Mouse (Mus musculus) neural tube, embryonic 14.5 days (tissue): ENCODE measurements at regions not wholly inside any gene's neighbourhood (a gene's known extent, or its start where the extent isn't known, plus 50 kb on each side); places are given as distances from the start of the nearest gene placed in this dataset.

Experiments used
- ATAC-seq: fragments of 200-750 bp; cut with Nextera tagmentation; 2 replicates; pipeline ENCODE4 v1.8.0; 2017; ENCODE audit warnings: low read depth, mild to moderate bottlenecking, moderate TSS enrichment, moderate library complexity
- H3K27ac ChIP-seq: fragments of 300-500 bp; sonication (generic); 2 replicates; pipeline ENCODE4 v1.5.1; 2014; ENCODE audit warnings: low read depth, mild to moderate bottlenecking, control low read depth, low read length, moderate library complexity, mixed read lengths
- H3K27me3 ChIP-seq: fragments of 300-500 bp; sonication (generic); 2 replicates; pipeline ENCODE4 v1.6.1; 2014; ENCODE audit warnings: low read length; ENCODE audit not compliant: control insufficient read depth, insufficient read depth
- H3K36me3 ChIP-seq: fragments of 300-500 bp; sonication (generic); 2 replicates; pipeline ENCODE4 v1.6.1; 2014; ENCODE audit warnings: low read length, mixed read lengths; ENCODE audit not compliant: control insufficient read depth, insufficient read depth
- H3K4me1 ChIP-seq: fragments of 300-500 bp; sonication (generic); 2 replicates; pipeline ENCODE4 v1.6.1; 2014; ENCODE audit warnings: low read length; ENCODE audit not compliant: control insufficient read depth, insufficient read depth
- H3K4me2 ChIP-seq: fragments of 300-500 bp; sonication (generic); 2 replicates; pipeline ENCODE4 v1.6.1; 2014; ENCODE audit warnings: mild to moderate bottlenecking, low read depth, low read length, control low read depth
- H3K4me3 ChIP-seq: fragments of 300-500 bp; sonication (generic); 2 replicates; pipeline ENCODE4 v1.5.1; 2014; ENCODE audit warnings: low read depth, low read length, control low read depth, mixed read lengths
- H3K9ac ChIP-seq: fragments of 300-500 bp; sonication (generic); replicated peaks from 2 replicates; pipeline ENCODE4 v1.6.1; 2014; ENCODE audit warnings: low read depth, mild to moderate bottlenecking, control low read depth, low read length, mixed read lengths
- H3K9me3 ChIP-seq: fragments of 300-500 bp; sonication (generic); 2 replicates; pipeline ENCODE4 v1.6.1; 2016; ENCODE audit warnings: low read length; ENCODE audit not compliant: control insufficient read depth
- WGBS: fragments of 180-500 bp; shearing (Covaris S2); extraction: QIAGEN DNeasy Blood & Tissue Kit; methylation state at CpG from one replicate; pipeline ENCODE4 v1.1.7; 2014; 5-methylcytosine and 5-hydroxymethylcytosine counted together

DNA sequence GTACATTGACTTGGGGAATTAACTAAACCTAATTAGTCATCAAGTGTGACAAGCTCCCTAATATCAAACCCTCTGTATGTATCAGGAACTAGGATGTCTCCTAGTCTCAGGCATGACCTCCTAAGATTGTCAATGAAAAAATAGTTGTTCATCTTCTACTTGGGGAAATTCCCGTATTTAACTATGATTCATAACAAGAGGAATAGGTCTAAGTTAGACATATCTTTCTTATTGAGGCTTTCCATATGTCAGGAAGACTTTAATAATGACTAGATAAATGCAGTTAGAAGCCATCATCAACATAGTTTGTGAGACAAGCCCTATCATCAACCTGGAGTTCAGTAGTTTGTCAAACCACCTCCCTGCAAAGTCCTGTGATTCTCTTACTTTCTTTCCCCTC is 934.4 kb upstream of the Sel1l start:
- 83% methylated on average over 1 of the region's 1 CpGs for WGBS
- Histone ChIP-seq H3K36me3 (no peaks in the 10 kb centered on the region), H3K4me1 (no peaks in the 10 kb centered on the region), H3K9ac (no peak overlapping the region), H3K9me3 (no peaks in the 10 kb centered on the region), H3K27ac (no peak overlapping the region), H3K27me3 (no peaks in the 10 kb centered on the region), H3K4me3 (no peak overlapping the region), H3K4me2 (no peak overlapping the region)
- ATAC-seq = no peak

GRCm38 (mm10) chr12:92779695-92780292 is 930.8 kb upstream of the Sel1l start:
- Histone ChIP-seq H3K4me3 (no peak overlapping the region), H3K27ac (no peak overlapping the region), H3K9me3 (no peaks in the 10 kb centered on the region), H3K36me3 (no peaks in the 10 kb centered on the region), H3K27me3 (no peaks in the 10 kb centered on the region), H3K4me1 (no peaks in the 10 kb centered on the region), H3K4me2 (no peak overlapping the region), H3K9ac (no peak overlapping the region)
- no peak for ATAC-seq
- 68% methylated on average over 3 of the region's 3 CpGs for WGBS

DNA sequence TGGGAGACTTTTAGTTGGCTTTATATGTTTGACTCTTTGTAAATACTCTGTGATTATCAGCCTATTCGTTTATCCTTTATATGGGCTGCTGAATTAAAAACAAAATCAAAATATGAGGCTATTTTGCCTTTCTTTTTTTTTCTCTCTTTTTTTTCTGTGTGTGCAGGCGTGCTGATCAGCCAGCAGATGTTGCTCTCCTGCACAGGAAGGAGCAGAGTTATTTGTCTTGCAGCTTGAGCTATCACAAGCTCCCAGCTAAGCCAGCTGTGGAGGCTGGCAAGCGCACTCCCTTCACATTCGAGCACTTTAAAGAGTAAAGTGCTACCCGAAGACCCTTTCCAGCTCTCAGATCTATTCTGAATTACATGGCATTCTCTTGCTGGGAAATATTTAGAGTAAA is 926.7 kb upstream of the Sel1l start:
- WGBS = 63% methylated on average over 5 of the region's 5 CpGs
- no peaks in the 10 kb centered on the region for H3K4me1 ChIP-seq
- no peaks in the 10 kb centered on the region for H3K9me3 ChIP-seq
- ATAC-seq = no peak
- no peak overlapping the region for H3K27ac ChIP-seq
- H3K27me3 ChIP-seq = no peaks in the 10 kb centered on the region
- H3K4me3 ChIP-seq = no peak overlapping the region
- H3K9ac ChIP-seq = no peak overlapping the region
- no peak overlapping the region for H3K4me2 ChIP-seq
- H3K36me3 ChIP-seq = no peaks in the 10 kb centered on the region

DNA sequence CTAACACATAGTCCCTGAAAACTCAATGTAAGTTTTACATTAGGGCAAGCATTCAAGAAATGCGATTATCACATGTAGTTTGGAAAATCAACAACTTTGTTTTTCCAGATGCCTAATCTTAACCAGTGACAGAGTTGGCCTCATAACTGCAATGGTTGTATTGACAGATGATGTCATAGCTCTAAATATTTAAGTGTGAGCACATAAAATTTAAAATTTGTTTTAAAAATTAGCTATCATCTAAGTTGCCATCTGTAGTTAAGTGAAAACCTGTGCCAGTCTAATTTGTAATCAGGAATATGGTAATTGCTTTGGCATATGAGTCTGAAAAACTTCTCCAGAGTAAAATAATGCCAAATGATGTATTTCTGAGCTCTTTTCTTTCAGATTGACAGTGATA is 899.6 kb upstream of the Sel1l start:
- H3K4me1 ChIP-seq = no peaks in the 10 kb centered on the region
- H3K9ac ChIP-seq = no peak overlapping the region
- H3K4me3 ChIP-seq = no peak overlapping the region
- WGBS = 91% methylated on average over 1 of the region's 1 CpGs
- ATAC-seq = no peak
- H3K4me2 ChIP-seq = no peak overlapping the region
- no peaks in the 10 kb centered on the region for H3K27me3 ChIP-seq
- H3K27ac ChIP-seq = no peak overlapping the region
- no peaks in the 10 kb centered on the region for H3K36me3 ChIP-seq
- no peaks in the 10 kb centered on the region for H3K9me3 ChIP-seq

GRCm38 (mm10) chr12:92740818-92741217 is 891.9 kb upstream of the Sel1l start:
- Histone ChIP-seq H3K9ac (no peak overlapping the region), H3K4me3 (no peak overlapping the region), H3K27me3 (no peaks in the 10 kb centered on the region), H3K9me3 (no peaks in the 10 kb centered on the region), H3K4me1 (no peaks in the 10 kb centered on the region), H3K27ac (no peak overlapping the region), H3K4me2 (no peak overlapping the region), H3K36me3 (no peaks in the 10 kb centered on the region)
- WGBS = 84% methylated on average over 3 of the region's 3 CpGs
- ATAC-seq = no peak

DNA sequence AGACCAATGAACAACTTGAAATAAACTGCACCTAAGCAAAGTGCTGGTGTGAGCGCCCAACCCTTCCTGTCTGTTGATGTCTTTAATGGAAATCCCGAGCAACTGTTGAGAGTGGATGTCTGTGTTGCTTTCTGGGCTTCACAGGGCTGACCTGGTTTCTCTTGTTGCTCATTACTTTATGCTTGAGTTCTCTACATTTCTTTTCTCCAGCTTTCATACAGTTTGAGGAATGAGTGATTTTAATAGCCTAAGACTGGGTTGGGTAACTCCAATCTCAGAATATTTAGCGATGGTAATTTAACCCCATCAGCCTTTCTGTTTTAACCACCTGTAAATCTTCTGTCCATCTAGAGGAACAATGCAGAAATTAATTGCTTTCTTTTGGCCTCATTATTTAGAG is 890.2 kb upstream of the Sel1l start:
- Histone ChIP-seq H3K36me3 (no peaks in the 10 kb centered on the region), H3K4me3 (no peak overlapping the region), H3K9me3 (no peaks in the 10 kb centered on the region), H3K9ac (no peak overlapping the region), H3K4me1 (no peaks in the 10 kb centered on the region), H3K27ac (no peak overlapping the region), H3K4me2 (no peak overlapping the region), H3K27me3 (no peaks in the 10 kb centered on the region)
- no peak for ATAC-seq
- 92% methylated on average over 3 of the region's 3 CpGs for WGBS

DNA sequence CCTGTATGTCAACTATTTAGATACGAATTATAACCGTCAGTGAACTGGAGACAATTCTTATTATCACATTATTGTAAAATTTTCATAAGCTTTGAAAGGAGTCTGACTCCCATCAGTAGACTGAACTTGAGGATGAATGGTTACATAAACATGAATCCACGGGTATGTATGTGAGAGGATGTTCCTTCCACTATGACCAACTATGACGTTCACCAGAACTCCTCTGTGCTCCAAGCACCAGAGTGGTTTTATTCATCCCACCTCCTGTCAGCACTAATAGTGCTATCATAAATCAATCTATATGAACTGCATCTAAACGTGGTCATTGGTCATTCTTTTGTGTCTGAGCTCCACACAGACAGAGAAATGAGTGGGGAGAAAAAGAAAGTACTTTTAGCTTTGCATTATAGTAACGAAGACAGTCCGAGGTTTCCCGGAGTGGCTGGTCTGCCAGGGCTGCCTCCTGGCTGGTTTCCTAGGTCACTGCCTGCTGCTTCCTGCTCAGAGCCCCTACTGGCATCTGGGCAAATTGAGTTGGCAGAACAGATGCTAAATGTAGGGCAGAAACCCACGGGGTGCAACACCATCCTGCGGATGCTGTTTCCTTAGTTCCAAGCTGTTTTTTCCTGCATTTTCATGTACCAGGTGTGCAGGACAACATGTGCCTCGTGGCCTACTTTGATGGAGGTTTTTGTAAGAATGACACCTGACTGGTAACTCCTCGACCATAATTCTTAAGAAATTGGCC is 888.8 kb upstream of the Sel1l start:
- Histone ChIP-seq H3K4me1 (no peaks in the 10 kb centered on the region), H3K4me2 (no peak overlapping the region), H3K27ac (no peak overlapping the region), H3K36me3 (no peaks in the 10 kb centered on the region), H3K9ac (no peak overlapping the region), H3K4me3 (no peak overlapping the region), H3K27me3 (no peaks in the 10 kb centered on the region), H3K9me3 (no peaks in the 10 kb centered on the region)
- ATAC-seq = no peak; the same call in 1 of the 2 replicates
- 70% methylated on average over 12 of the region's 12 CpGs for WGBS

GRCm38 (mm10) chr12:92723022-92723421 is 874.1 kb upstream of the Sel1l start:
- Histone ChIP-seq H3K4me1 (no peaks in the 10 kb centered on the region), H3K9ac (no peak overlapping the region), H3K36me3 (no peaks in the 10 kb centered on the region), H3K4me3 (no peak overlapping the region), H3K9me3 (no peaks in the 10 kb centered on the region), H3K27ac (no peak overlapping the region), H3K4me2 (no peak overlapping the region), H3K27me3 (no peaks in the 10 kb centered on the region)
- 93% methylated on average over 3 of the region's 3 CpGs for WGBS
- ATAC-seq = no peak

DNA sequence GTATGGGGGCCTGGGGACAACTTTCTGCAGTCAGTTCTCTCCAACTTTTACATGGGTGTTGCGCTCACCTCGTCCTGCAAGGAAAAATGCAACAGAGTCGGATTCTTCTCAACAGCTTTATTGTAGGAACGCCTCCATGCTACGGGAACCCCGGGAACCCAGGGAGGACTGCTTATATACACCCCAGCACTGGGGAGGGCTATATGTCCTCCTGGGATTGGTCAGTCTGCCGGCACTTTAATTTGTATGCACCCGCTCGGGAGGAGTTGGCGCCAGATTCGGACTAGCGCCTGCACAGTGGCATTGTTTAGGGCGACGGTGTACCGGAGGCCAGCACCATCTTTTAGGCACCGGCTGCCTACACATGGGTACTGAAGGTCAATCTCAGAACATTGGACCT is 864.5 kb upstream of the Sel1l start:
- H3K27me3 ChIP-seq = no peaks in the 10 kb centered on the region
- H3K4me2 ChIP-seq = no peak overlapping the region
- H3K9me3 ChIP-seq = no peaks in the 10 kb centered on the region
- no peak overlapping the region for H3K27ac ChIP-seq
- no peak overlapping the region for H3K9ac ChIP-seq
- no peak overlapping the region for H3K4me3 ChIP-seq
- H3K36me3 ChIP-seq = no peaks in the 10 kb centered on the region
- no peaks in the 10 kb centered on the region for H3K4me1 ChIP-seq
- WGBS = 95% methylated on average over 16 of the region's 16 CpGs
- no peak for ATAC-seq
